Mouse (Mus musculus): ENCODE measurements around the gene Sipa1l1. TPM values are rescaled to one million over a fixed set of nuclear protein-coding genes. Genes with fewer than 3 reads are reported as not detected.
A peak's percentile ranks its signal among the peaks of the same experiment; 100 is the strongest.

Sipa1l1 gene
- polyA plus RNA-seq, 1 experiment: 34.0 TPM

- H3K36me3 ChIP-seq (ENCODE audit: control insufficient read depth, insufficient read depth, low read length): no peaks in the 10 kb centered on the region
- 88% methylated on average over 4 of the region's 4 CpGs for WGBS
- no peak for DNase-seq
- no peak overlapping the region for H3K27ac ChIP-seq (ENCODE audit: insufficient read depth, low read depth, low read length)
- H3K4me1 ChIP-seq (ENCODE audit: control insufficient read depth, insufficient read depth, low read length): no peaks in the 10 kb centered on the region
- no peak overlapping the region for H3K4me3 ChIP-seq (ENCODE audit: insufficient read depth, low read depth, low read length)
- H3K27me3 ChIP-seq (replicated peaks; ENCODE audit: control insufficient read depth, insufficient read depth, low read length): no peaks in the 10 kb centered on the region
- TF ChIP-seq CTCF (conservative IDR thresholded peaks at IDR 0.05; ENCODE audit: insufficient read depth, insufficient read length, low read depth, low read length): no peak
These were observed 3.5 kb upstream of the Sipa1l1 start for GRCm38 (mm10) chr12:82165651-82166050.

- Histone ChIP-seq H3K4me1 (ENCODE audit: control insufficient read depth, insufficient read depth, low read length) (no peaks in the 10 kb centered on the region), H3K4me3 (ENCODE audit: insufficient read depth, low read depth, low read length) (no peak overlapping the region), H3K27ac (ENCODE audit: insufficient read depth, low read depth, low read length) (no peak overlapping the region), H3K36me3 (ENCODE audit: control insufficient read depth, insufficient read depth, low read length) (no peaks in the 10 kb centered on the region), H3K27me3 (replicated peaks; ENCODE audit: control insufficient read depth, insufficient read depth, low read length) (no peaks in the 10 kb centered on the region)
- 26% methylated on average over 14 of the region's 14 CpGs for WGBS
- no peak for TF ChIP-seq CTCF (conservative IDR thresholded peaks at IDR 0.05; ENCODE audit: insufficient read depth, insufficient read length, low read depth, low read length)
- TF ChIP-seq POLR2A (IDR thresholded peaks at IDR 0.05; ENCODE audit: low read depth, low read length): no peak
- DNase-seq: no peak
These were observed 3.0 kb upstream of the Sipa1l1 start for GRCm38 (mm10) chr12:82166101-82166571.

- 1% methylated on average over 99 of the region's 109 CpGs for WGBS
- H3K27me3 ChIP-seq (replicated peaks; ENCODE audit: control insufficient read depth, insufficient read depth, low read length): no peaks in the 10 kb centered on the region
- H3K4me1 ChIP-seq (ENCODE audit: control insufficient read depth, insufficient read depth, low read length): peaks cover 6% of the 10 kb centered on the region; the same call in 1 of the 2 replicates
- TF ChIP-seq CTCF (conservative IDR thresholded peaks at IDR 0.05; ENCODE audit: insufficient read depth, insufficient read length, low read depth, low read length) (no peak), POLR2A (IDR thresholded peaks at IDR 0.05; ENCODE audit: low read depth, low read length) (no peak)
- peak; percentile 72 for DNase-seq
- peak overlapping the region; percentile 65 for H3K27ac ChIP-seq (ENCODE audit: insufficient read depth, low read depth, low read length)
- H3K4me3 ChIP-seq (ENCODE audit: insufficient read depth, low read depth, low read length): peak overlapping the region; percentile 77
- H3K36me3 ChIP-seq (ENCODE audit: control insufficient read depth, insufficient read depth, low read length): no peaks in the 10 kb centered on the region
These were observed 681 bp downstream of the Sipa1l1 start for GRCm38 (mm10) chr12:82169571-82170431.

GRCm38 (mm10) chr12:82170461-82171279 is 1.6 kb downstream of the Sipa1l1 start:
- peak overlapping the region; percentile 65 for H3K27ac ChIP-seq (ENCODE audit: insufficient read depth, low read depth, low read length)
- DNase-seq: peak; percentile 67
- no peaks in the 10 kb centered on the region for H3K27me3 ChIP-seq (replicated peaks; ENCODE audit: control insufficient read depth, insufficient read depth, low read length)
- H3K4me3 ChIP-seq (ENCODE audit: insufficient read depth, low read depth, low read length): peak overlapping the region; percentile 77
- 3% methylated on average over 29 of the region's 29 CpGs for WGBS
- peaks cover 6% of the 10 kb centered on the region; the same call in 1 of the 2 replicates for H3K4me1 ChIP-seq (ENCODE audit: control insufficient read depth, insufficient read depth, low read length)
- no peaks in the 10 kb centered on the region for H3K36me3 ChIP-seq (ENCODE audit: control insufficient read depth, insufficient read depth, low read length)
- TF ChIP-seq CTCF (conservative IDR thresholded peaks at IDR 0.05; ENCODE audit: insufficient read depth, insufficient read length, low read depth, low read length) (no peak), POLR2A (IDR thresholded peaks at IDR 0.05; ENCODE audit: low read depth, low read length) (no peak)

- 28% methylated on average over 10 of the region's 10 CpGs for WGBS
- no peak overlapping the region for H3K27ac ChIP-seq (ENCODE audit: insufficient read depth, low read depth, low read length)
- TF ChIP-seq POLR2A (IDR thresholded peaks at IDR 0.05; ENCODE audit: low read depth, low read length) (no peak), CTCF (conservative IDR thresholded peaks at IDR 0.05; ENCODE audit: insufficient read depth, insufficient read length, low read depth, low read length) (peak; percentile 59)
- H3K36me3 ChIP-seq (ENCODE audit: control insufficient read depth, insufficient read depth, low read length): no peaks in the 10 kb centered on the region
- H3K27me3 ChIP-seq (replicated peaks; ENCODE audit: control insufficient read depth, insufficient read depth, low read length): no peaks in the 10 kb centered on the region
- H3K4me1 ChIP-seq (ENCODE audit: control insufficient read depth, insufficient read depth, low read length): peaks cover 6% of the 10 kb centered on the region; the same call in 1 of the 2 replicates
- peak; percentile 74 for DNase-seq
- H3K4me3 ChIP-seq (ENCODE audit: insufficient read depth, low read depth, low read length): no peak overlapping the region
These were observed 2.5 kb downstream of the Sipa1l1 start for GRCm38 (mm10) chr12:82171591-82171990.

GRCm38 (mm10) chr12:82173623-82174022 is 4.5 kb downstream of the Sipa1l1 start:
- TF ChIP-seq CTCF (conservative IDR thresholded peaks at IDR 0.05; ENCODE audit: insufficient read depth, insufficient read length, low read depth, low read length) (no peak), POLR2A (IDR thresholded peaks at IDR 0.05; ENCODE audit: low read depth, low read length) (no peak)

More at GRCm38 (mm10) chr12:82173623-82174022, 4.5 kb downstream of the Sipa1l1 start:
- peaks cover 6% of the 10 kb centered on the region; the same call in 1 of the 2 replicates for H3K4me1 ChIP-seq (ENCODE audit: control insufficient read depth, insufficient read depth, low read length)
- H3K36me3 ChIP-seq (ENCODE audit: control insufficient read depth, insufficient read depth, low read length): no peaks in the 10 kb centered on the region
- no peaks in the 10 kb centered on the region for H3K27me3 ChIP-seq (replicated peaks; ENCODE audit: control insufficient read depth, insufficient read depth, low read length)
- 95% methylated on average over 1 of the region's 1 CpGs for WGBS
- DNase-seq: no peak
- H3K27ac ChIP-seq (ENCODE audit: insufficient read depth, low read depth, low read length): no peak overlapping the region
- no peak overlapping the region for H3K4me3 ChIP-seq (ENCODE audit: insufficient read depth, low read depth, low read length)

Measured in kidney, adult 2 months (tissue).